Mouse (Mus musculus) lung, postnatal 0 days (tissue): ENCODE data around the gene Dgcr2. TPM values are rescaled to one million over a fixed set of nuclear protein-coding genes. Genes with fewer than 3 reads are reported as not detected.

Experiments
- ATAC-seq: fragments of 200-750 bp; cut with Nextera tagmentation; 2 replicates; pipeline ENCODE4 v1.8.0; 2017; ENCODE audit warnings: moderate library complexity
- DNase-seq: peaks from one replicate; pipeline ENCODE4 v3.0.0-alpha.2; 2016; ENCODE audit warnings: low spot score
- H3K27ac ChIP-seq: fragments of 300-500 bp; sonication (generic); 2 replicates; pipeline ENCODE4 v1.5.1; 2014; ENCODE audit warnings: antibody characterized with exemption, mild to moderate bottlenecking, low read length, mixed read lengths
- H3K27me3 ChIP-seq: fragments of 300-500 bp; sonication (generic); replicated peaks from 2 replicates; pipeline ENCODE4 v1.6.1; 2014; ENCODE audit warnings: low read length, mixed read lengths; ENCODE audit not compliant: insufficient read depth
- H3K36me3 ChIP-seq: fragments of 300-500 bp; sonication (generic); 2 replicates; pipeline ENCODE4 v1.6.1; 2014; ENCODE audit warnings: low read length, mixed read lengths; ENCODE audit not compliant: insufficient read depth
- H3K4me1 ChIP-seq: fragments of 300-500 bp; sonication (generic); 2 replicates; pipeline ENCODE4 v1.6.1; 2014; ENCODE audit warnings: antibody characterized with exemption, low read depth, low read length, mixed read lengths; ENCODE audit not compliant: insufficient read depth
- H3K4me2 ChIP-seq: fragments of 300-500 bp; sonication (generic); replicated peaks from 2 replicates; pipeline ENCODE4 v1.6.1; 2014; ENCODE audit warnings: low read depth, mild to moderate bottlenecking, low read length, moderate library complexity, mixed read lengths
- H3K4me3 ChIP-seq: fragments of 300-500 bp; sonication (generic); 2 replicates; pipeline ENCODE4 v1.5.1; 2014; ENCODE audit warnings: low read depth, low read length
- H3K9ac ChIP-seq: fragments of 300-500 bp; sonication (generic); replicated peaks from 2 replicates; pipeline ENCODE4 v1.6.1; 2014; ENCODE audit warnings: low read depth, mild to moderate bottlenecking
- H3K9me3 ChIP-seq: fragments of 300-500 bp; sonication (generic); 2 replicates; pipeline ENCODE4 v1.6.1; 2016; ENCODE audit warnings: low read length, mixed read lengths
- CTCF ChIP-seq: IDR thresholded peaks from 2 replicates; pipeline ENCODE4 v1.5.1; 2016; ENCODE audit warnings: antibody characterized with exemption, mild to moderate bottlenecking
- EP300 ChIP-seq: IDR thresholded peaks from 2 replicates; pipeline ENCODE4 v1.6.1; 2016; ENCODE audit warnings: antibody characterized with exemption, mild to moderate bottlenecking, control low read depth
- WGBS: fragments of 180-500 bp; shearing (Covaris S2); extraction: QIAGEN DNeasy Blood & Tissue Kit; methylation state at CpG from one replicate; pipeline ENCODE4 v1.1.7; 2014; 5-methylcytosine and 5-hydroxymethylcytosine counted together
- polyA plus RNA-seq: library from polyadenylated mRNA; unstranded; fragments of >200 nt; fragmentation: Nextera tagmentation; extraction: Ambion mirVana; gene quantifications from 2 replicates; pipeline ENCODE4 v1.2.1, GENCODE M21; 2015

Gene Dgcr2
- polyA plus RNA-seq, 1 experiment from 2014 or later = 47.3 TPM

DNA sequence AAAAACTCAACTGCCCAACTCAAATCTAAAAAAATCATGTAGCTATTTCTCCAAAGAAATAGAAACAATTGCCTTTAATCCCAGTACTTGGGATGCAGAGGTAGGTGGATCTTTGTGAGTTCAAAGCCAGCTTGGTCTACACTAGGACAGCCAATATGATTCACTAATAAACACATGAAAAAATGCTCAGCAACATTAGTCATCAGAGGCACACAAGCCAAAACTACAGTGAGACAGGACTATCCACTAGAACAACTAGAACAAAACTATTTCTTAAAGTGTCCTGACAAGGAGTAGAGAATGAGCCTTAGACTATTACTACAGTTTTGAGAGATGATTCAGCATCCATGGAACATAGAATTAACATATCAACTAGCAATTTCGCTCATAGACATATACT, 22.3 kb downstream of the Dgcr2 start:
- Histone ChIP-seq H3K9me3 (no peaks in the 10 kb centered on the region), H3K36me3 (peaks cover 10% of the 10 kb centered on the region), H3K27me3 (no peaks in the 10 kb centered on the region), H3K4me3 (no peak overlapping the region), H3K9ac (no peak overlapping the region), H3K4me1 (0 out of 2 replicates have a peak, but pooled peaks cover 5% of the 10 kb centered on the region), H3K27ac (no peak overlapping the region), H3K4me2 (no peak overlapping the region)
- no peak for TF ChIP-seq EP300
- TF ChIP-seq CTCF = no peak
- 91% methylated on average over 1 of the region's 1 CpGs for WGBS
- ATAC-seq (no peak), DNase-seq (no peak)

DNA sequence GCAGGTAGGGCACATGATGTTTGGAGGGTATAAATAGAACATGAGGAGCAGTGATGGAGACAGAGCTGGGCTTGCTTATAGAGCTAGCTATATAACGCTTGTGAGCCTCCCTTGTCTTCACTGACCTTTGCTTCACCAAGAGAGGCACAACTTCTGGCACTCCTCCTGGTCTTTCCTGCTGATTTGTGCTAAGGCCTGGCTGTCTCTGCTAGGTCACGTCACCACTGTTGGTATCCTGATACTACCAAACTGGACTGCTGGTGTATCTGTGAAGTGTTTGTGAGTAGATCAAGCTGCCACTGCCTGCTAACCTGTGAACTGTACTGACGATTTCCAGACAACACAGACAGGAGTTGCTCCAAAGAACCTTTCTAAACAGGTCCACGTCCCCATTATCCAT, 23.2 kb downstream of the Dgcr2 start:
- Histone ChIP-seq H3K4me3 (no peak overlapping the region), H3K9ac (no peak overlapping the region), H3K4me1 (0 out of 2 replicates have a peak, but pooled peaks cover 5% of the 10 kb centered on the region), H3K27ac (no peak overlapping the region), H3K9me3 (no peaks in the 10 kb centered on the region), H3K4me2 (no peak overlapping the region), H3K27me3 (no peaks in the 10 kb centered on the region), H3K36me3 (peaks cover 10% of the 10 kb centered on the region)
- no peak for ATAC-seq
- DNase-seq = no peak
- WGBS = 62% methylated on average over 4 of the region's 4 CpGs
- no peak for TF ChIP-seq CTCF
- no peak for TF ChIP-seq EP300

DNA sequence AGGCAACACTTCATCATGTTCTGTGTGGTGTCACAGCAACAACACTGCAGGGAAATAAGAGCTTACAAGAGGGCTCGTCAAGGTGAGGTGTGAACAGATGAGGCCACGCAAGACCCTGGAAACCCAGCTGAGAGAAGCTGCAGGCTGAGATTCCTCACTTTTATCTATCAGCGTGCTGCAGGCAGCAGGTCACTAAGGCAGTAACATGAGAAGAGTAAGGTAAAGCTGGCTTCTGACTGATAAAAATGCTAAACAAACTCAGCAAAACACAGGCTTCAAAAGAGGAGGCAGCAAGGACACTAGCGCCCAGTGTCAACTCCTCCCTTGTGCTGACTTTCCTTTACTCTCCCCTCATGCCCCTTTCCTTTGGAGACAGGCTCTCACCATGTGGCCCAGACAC, 25.4 kb downstream of the Dgcr2 start:
- H3K9ac ChIP-seq = no peak overlapping the region
- H3K9me3 ChIP-seq = no peaks in the 10 kb centered on the region
- no peak overlapping the region for H3K4me2 ChIP-seq
- 43% methylated on average over 4 of the region's 4 CpGs for WGBS
- TF ChIP-seq CTCF (no peak), EP300 (no peak)
- H3K27me3 ChIP-seq = no peaks in the 10 kb centered on the region
- ATAC-seq = no peak
- peaks cover 10% of the 10 kb centered on the region for H3K36me3 ChIP-seq
- no peak for DNase-seq
- 0 out of 2 replicates have a peak, but pooled peaks cover 5% of the 10 kb centered on the region for H3K4me1 ChIP-seq
- no peak overlapping the region for H3K4me3 ChIP-seq
- H3K27ac ChIP-seq = no peak overlapping the region

DNA sequence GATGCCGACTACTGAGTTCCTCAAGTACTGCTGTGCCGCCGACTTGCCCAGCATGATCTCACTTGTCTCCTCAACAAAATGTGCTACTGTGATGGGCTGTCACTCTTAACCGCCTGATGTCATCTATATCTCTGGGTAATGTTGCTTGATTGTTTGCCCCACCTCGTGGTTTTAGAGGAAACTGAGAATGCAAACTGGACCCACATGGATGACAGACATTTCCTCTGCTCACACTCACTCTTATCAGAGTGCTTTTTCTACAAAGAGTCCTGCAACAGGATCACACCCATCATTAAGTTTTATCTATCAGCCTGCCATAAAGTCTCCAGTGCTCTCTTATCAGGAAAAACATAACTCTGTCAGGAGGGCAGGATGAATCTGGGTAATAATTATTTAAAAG, 27.1 kb downstream of the Dgcr2 start:
- no peak for TF ChIP-seq CTCF
- no peak for TF ChIP-seq EP300
- no peak for ATAC-seq
- 62% methylated on average over 5 of the region's 5 CpGs for WGBS
- 0 out of 2 replicates have a peak, but pooled peaks cover 5% of the 10 kb centered on the region for H3K4me1 ChIP-seq
- H3K4me2 ChIP-seq = no peak overlapping the region
- no peak overlapping the region for H3K4me3 ChIP-seq
- no peak overlapping the region for H3K27ac ChIP-seq
- DNase-seq = no peak
- H3K36me3 ChIP-seq = peaks cover 10% of the 10 kb centered on the region
- H3K9me3 ChIP-seq = no peaks in the 10 kb centered on the region
- no peaks in the 10 kb centered on the region for H3K27me3 ChIP-seq
- no peak overlapping the region for H3K9ac ChIP-seq

DNA sequence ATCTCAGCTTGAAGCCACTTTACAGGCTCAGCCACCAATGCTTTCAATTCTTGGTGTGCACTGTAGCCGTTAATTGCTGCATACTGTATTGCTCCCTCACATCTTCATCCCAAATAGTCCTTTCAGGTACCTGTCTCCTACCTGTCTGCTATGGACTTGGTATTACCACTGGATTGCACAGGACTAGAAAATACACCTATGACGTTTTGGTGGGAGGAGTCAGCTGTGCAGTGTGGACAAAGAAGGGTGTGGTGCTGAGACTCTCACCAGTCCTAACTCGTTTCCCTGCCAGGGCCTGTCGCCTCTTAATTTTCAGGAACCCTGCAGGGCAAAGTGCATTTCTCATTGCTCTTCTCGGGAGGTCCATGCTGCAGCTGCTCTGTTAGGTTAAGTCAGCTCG, 32.6 kb downstream of the Dgcr2 start:
- peak; percentile 44; the same call in 1 of the 2 replicates for ATAC-seq
- Histone ChIP-seq H3K4me2 (no peak overlapping the region), H3K4me3 (no peak overlapping the region), H3K27ac (no peak overlapping the region), H3K9me3 (no peaks in the 10 kb centered on the region), H3K36me3 (no peaks in the 10 kb centered on the region), H3K9ac (no peak overlapping the region), H3K4me1 (no peaks in the 10 kb centered on the region), H3K27me3 (no peaks in the 10 kb centered on the region)
- peak; percentile 35 for DNase-seq
- WGBS = 62% methylated on average over 6 of the region's 6 CpGs
- TF ChIP-seq CTCF (no peak), EP300 (no peak)

DNA sequence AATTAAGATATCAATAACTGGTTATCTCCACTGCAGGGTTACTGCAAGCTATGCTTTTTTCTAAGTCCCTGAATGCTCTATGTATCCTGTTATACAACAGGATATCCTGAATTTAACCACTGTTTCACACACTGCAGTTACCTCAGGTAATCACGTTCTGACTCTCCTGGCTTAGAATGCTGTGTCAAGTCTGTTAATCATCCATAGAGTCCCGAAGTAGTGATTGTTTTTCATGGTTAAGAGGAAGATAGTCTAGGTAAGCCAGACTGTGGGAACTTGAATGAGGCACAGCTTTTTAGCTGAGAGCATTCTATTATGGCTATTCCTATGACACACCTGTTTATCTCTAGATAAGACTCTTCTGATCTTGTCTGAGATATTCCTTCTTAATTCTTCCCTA, 33.1 kb downstream of the Dgcr2 start:
- DNase-seq (no peak), ATAC-seq (no peak)
- H3K4me2 ChIP-seq = no peak overlapping the region
- H3K27me3 ChIP-seq = no peaks in the 10 kb centered on the region
- WGBS = 49% methylated on average over 2 of the region's 2 CpGs
- H3K27ac ChIP-seq = no peak overlapping the region
- no peak overlapping the region for H3K9ac ChIP-seq
- TF ChIP-seq EP300 (no peak), CTCF (no peak)
- no peaks in the 10 kb centered on the region for H3K9me3 ChIP-seq
- H3K4me3 ChIP-seq = no peak overlapping the region
- H3K4me1 ChIP-seq = no peaks in the 10 kb centered on the region
- no peaks in the 10 kb centered on the region for H3K36me3 ChIP-seq

DNA sequence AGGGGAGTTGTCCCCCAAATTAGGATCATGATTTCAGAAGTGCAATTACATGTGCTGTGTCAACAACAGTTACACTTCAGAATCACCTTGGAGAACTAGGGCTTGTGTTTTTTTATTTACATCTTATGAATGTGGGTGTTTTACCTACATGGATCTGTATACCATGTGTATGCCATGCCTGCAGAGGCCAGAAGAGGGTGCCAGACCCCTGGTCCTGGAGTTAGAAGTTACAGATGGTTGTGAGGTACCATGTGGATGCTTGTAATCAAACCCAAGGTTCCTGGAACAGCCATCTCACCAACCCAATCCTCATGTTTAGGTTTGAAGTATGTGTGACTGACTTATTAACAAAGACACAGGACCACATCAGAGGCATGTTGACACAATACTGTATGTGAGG, 39.8 kb downstream of the Dgcr2 start:
- no peak overlapping the region for H3K4me2 ChIP-seq
- TF ChIP-seq CTCF (peak; percentile 76), EP300 (no peak)
- ATAC-seq (no peak), DNase-seq (peak; percentile 30)
- H3K27me3 ChIP-seq = no peaks in the 10 kb centered on the region
- H3K36me3 ChIP-seq = peaks cover 38% of the 10 kb centered on the region
- H3K4me1 ChIP-seq = no peaks in the 10 kb centered on the region
- no peak overlapping the region for H3K4me3 ChIP-seq
- no peak overlapping the region for H3K27ac ChIP-seq
- no peak overlapping the region for H3K9ac ChIP-seq
- no peaks in the 10 kb centered on the region for H3K9me3 ChIP-seq
